Mouse (Mus musculus) mouse embryonic stem cell (cell line): ENCODE results near the gene Coro7.

Source experiments
- in situ Hi-C, 2 experiments: fragments of 300-500 bp; cut with MboI; formaldehyde crosslinking; loops; 1 replicate in 1 of 2; 3 replicates in 1 of 2; pipeline ENCODE4 v1.14.3; 2019 to 2020; ENCODE audit warnings: low sequenced_read_pairs in 2 of 2, low pct_unique_long_range_greater_than_20kb in 1 of 2, mixed read lengths in 1 of 2; ENCODE audit not compliant: unreplicated experiment in 1 of 2

The Coro7 gene

DNA sequence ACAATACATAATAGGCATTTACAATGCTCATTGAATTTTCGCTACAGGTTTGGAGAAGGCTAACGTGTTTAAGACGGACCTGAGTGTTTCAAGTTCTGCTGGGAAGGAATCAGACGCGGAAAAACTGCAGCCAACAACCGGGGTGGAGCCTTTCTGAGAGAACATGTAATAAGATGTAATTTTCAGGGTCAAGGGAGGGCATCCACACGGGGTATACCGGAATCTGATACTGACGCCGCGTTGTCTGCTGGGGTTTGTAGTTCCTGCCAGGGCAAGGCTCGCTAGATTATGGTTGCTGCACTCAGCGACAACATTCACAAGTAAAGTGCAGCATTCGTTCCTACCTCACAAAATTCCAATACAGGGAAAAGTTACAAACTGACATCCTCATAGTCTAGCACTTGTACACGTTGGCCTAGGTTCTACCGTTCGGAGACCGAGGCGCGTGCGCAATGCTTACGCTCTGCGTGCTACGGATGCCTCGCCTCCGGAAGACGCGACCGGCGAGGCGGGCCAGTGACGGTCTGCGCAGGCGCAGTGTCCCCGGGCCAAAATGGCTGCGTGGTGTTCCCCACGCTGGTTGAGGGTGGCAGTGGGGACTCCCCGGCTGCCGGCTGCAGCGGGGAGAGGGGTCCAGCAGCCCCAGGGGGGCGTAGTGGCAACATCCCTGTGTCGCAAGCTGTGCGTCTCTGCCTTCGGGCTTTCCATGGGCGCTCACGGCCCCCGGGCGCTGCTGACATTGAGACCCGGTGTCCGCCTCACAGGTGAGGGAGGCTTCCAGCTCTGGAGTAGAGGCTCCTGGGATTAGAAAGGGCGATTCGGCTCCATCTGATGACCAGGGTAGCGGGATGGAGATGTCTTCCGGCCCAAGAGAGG, 4.2 kb upstream of the Coro7 start:
- in situ Hi-C loops, result loop anchor here in 1 of 2 experiments (25.0 kb wide), 1 partner anchor 453 kb away; the partner anchor contains the start of genes Ppl and Sec14l5

DNA sequence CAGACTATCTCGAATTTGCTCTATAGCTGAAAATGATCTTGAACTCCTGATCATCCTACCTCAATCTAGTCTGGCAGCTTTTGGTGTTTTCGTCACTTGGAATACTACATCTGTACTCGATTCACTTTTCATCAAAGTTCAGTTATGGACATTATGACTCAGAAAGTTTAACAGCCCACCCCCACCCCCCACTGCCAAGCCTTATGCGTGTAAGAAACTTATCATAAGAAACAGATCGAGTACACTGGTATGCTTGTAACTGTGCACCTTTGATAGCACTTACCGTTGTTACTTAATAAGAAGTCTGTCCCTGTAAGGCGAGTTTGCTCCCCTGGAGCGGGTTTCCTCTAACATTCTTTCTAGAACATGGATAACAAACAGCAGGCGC, 3.6 kb upstream of the Coro7 start:
- in situ Hi-C loops, result loop anchor here in 1 of 2 experiments (25.0 kb wide), 1 partner anchor 454 kb away; the partner anchor contains the start of genes Ppl and Sec14l5

DNA sequence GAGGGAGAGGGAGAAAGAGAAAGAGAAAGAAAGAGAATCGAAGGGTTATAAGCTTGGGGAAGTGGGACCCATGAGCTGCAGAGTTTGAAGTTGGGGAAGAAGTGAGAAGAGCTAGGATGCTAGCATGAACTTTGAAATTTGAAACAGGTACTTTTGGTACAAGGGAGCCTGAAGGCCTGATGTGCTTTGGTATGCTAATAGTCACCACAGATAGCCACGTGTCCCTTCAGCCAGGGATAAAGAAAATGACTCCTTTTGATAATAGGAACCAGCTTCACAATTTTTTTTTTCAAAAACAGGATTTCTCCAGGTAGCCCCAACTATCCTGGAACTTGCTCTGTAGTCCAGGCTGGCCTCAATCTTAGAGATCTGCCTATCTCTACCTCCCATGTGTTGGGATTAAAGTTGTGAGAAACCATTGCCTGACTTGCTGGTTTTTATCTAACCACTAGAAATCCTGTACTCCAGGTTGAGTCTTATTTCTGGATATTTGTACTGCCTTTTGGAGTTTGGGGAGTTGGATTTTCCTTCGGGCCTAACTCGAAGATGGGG, 3.1 kb upstream of the Coro7 start:
- in situ Hi-C loops, result loop anchor here in 1 of 2 experiments (25.0 kb wide), 1 partner anchor 455 kb away; the partner anchor contains the start of genes Ppl and Sec14l5

DNA sequence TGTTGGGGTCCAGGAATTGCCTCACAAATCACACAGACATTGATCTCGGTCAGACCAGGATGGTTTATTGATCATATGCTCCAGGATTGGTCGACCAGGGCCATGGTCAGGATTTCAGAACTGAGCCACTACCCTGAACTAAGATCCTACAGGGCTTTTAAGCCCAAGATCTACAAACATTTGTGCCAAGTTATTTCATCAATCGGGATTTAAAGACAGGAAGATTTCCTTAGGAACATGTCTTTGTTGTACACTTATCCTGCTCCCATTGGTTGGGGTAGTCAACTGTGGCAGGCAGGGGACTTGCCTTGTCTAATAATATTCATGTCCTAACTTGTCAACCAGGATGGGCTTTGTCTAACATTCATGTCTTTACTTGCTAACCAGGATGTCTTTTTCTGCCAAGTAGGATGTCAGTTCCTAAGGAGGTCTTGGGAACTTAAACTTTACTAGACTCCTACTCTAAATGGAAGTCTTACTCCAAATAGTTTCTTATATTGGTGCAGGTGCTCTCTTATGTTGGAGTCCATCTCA, 1.4 kb upstream of the Coro7 start:
- in situ Hi-C loops, result loop anchor here in 1 of 2 experiments (25.0 kb wide), 1 partner anchor 456 kb away; the partner anchor contains the start of genes Ppl and Sec14l5

DNA sequence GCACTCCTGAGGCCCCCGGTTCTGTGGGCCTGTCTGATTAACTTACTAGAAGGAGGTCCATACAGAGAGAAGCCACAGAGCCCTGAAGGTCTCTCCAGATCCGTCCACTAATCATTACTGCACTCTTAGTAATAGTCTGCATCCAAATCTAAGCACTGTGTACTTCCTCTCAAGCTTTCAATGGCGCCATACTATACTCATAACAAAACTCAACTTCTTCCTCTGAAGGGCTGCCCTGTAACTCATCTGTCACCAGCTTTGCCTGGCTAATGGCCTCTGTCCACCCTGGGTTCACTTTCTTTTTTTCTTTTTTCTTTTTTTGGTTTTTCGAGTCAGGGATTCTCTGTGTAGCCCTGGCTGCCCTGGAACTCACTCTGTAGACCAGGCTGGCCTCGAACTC, 1.5 kb downstream of the Coro7 start:
- in situ Hi-C loops, result loop anchor here in 1 of 2 experiments (25.0 kb wide), 1 partner anchor 459 kb away; the partner anchor contains the start of genes Ppl and Sec14l5

DNA sequence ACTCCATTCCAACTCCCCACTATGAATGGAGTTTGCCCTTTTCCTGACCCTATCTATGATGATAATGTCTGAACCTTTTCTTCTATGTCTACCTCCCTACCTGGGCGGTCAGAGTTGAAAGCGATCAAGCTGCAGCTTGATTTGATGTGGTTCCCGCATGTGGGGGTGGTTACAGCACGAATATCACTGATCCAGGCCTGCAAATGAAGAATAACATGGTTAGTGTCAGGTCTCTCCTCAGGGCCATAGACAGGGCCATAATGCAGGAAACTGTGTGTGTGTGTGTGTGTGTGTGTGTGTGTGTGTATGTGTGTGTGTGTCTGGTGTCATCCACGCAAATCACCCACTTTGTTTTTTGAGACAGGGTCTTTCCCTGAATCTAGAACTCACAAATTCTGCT, 2.7 kb downstream of the Coro7 start:
- in situ Hi-C loops, result loop anchor here in 1 of 2 experiments (25.0 kb wide), 1 partner anchor 460 kb away; the partner anchor contains the start of genes Ppl and Sec14l5

DNA sequence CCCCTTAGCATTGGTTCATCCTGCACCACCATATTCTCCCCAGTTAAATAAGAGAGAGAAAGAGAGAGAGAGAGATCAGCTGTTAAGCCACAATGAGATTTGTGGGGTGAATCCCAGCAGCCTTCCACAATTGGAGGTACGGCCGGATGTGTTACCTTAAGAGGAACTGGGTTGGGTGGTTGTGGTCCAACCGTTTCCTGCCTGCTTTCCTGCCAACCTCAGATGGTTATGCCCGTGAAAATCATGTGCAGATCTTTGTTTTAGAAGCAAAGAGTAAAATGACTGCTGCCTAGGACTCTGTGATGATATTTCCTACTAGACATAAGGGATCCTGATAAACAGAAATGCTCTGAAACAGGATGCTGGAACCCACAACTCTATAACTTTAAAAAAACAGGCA, 5.5 kb downstream of the Coro7 start:
- in situ Hi-C loops, result loop anchor here (5.0 to 25.0 kb wide), 2 partner anchors 42 to 362 kb away; no protein-coding TSS in a partner anchor

DNA sequence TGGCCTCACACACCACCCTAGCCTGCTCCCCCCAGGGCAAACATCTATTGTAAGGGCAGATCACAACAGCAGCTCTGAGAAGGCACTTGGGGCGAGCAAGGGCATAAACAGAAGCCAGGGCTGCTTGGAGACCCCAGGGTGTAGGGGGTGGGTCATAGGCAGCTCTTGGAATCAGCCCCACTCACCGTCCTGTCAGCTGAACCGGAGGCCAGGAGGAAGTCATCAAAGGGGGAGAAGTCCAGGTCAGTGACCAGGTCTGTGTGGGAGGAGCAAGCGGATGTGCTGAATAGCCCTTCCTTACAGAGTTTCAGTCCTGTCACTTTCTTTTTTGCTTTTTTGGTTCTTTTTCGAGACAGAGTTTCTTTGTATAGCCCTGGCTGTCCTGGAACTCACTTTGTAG, 9.3 kb downstream of the Coro7 start:
- in situ Hi-C loops, result loop anchor here (5.0 to 25.0 kb wide), 2 partner anchors 38 to 358 kb away; no protein-coding TSS in a partner anchor

DNA sequence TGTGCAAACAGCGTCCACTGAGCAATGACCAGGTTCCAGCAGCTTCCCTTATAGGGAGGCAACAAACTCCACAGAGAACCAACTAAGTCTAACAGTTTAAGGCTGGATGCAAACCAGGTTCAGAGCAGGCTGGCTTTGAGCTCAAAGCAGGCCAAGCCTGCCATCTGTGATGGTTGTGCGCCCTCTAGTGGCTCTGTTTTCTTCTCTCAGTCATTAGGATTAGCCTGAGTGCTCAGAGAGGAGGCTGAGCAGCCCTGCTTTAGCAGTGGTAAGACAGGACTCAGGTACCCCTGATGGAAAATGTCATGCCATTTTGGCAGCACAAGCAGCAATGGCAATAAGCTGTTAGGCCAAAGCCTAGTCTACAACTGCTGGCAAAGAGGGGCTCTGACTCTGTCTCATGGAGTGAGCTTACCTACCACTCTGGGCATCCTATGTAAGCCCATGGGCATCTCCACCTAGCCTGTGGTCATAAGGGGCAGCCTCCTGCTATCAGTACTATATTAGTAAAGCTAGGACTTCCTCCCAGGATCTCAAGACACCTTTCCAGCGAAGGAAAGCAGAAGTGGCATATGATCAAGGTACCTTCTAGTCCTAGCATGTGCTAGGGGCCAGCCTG, 12.3 kb downstream of the Coro7 start:
- in situ Hi-C loops, result loop anchor here (5.0 to 25.0 kb wide), 2 partner anchors 35 to 355 kb away; no protein-coding TSS in a partner anchor

DNA sequence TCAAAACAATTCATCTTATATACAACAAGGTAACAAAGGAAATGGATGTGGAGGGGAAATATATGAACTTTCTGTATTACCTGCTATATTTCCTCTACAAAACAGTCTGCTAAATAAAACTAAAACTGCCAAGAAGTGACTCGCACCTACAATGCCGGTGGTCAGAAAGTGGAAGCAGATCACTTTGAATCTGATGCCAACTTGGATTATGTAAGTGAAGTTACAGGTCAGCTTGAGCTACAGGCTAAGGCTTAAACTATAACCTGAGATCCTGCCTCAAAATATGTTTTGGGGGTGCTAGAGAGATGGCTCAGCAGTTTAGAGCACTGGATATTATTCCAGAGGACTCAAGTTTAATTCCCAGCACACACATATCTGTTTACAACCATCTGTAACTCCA, 13.9 kb downstream of the Coro7 start:
- in situ Hi-C loops, result loop anchor here (5.0 to 25.0 kb wide), 2 partner anchors 33 to 353 kb away; no protein-coding TSS in a partner anchor

DNA sequence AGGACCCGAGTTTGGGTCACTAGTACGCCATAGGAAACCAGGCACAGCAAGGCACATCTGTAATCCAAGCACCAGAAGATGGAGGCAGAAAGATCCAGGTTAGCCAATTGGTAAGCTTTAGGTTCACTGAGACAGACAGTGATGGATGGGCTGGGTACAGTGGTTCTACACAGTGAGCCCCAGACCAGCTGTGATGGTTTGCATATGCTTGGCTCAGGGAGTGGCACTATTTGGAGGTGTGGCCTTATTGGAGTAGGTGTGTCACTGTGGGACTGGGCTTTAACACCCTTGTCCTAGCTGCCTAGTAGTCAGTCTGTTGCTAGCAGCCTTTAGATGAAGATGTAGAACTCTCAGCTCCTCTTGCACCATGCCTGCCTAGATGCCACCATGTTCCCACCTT, 15.8 kb downstream of the Coro7 start:
- in situ Hi-C loops, result loop anchor here (25.0 kb wide), 1 partner anchor 352 kb away; no protein-coding TSS in a partner anchor

DNA sequence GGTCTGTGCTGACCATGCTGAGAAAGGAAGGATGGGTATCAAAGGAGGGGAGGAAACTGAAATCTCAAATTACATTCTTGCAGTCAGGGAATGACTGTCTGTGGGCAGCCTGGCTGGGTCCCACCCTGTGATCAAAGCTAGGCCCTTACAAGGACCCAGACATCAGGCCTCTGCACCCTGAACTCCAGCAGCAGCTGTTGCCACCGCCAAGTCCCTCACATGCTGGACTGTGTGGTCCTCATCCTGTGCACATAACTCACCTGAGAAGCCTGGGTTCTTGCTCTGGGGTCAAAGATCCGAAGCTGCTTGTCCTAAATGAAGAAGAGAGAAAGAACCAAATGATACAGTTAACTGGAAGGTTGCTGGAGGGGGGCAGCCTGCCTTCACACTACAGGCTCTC, 18.0 kb downstream of the Coro7 start:
- in situ Hi-C loops, result loop anchor here (25.0 kb wide), 1 partner anchor 349 kb away; no protein-coding TSS in a partner anchor

DNA sequence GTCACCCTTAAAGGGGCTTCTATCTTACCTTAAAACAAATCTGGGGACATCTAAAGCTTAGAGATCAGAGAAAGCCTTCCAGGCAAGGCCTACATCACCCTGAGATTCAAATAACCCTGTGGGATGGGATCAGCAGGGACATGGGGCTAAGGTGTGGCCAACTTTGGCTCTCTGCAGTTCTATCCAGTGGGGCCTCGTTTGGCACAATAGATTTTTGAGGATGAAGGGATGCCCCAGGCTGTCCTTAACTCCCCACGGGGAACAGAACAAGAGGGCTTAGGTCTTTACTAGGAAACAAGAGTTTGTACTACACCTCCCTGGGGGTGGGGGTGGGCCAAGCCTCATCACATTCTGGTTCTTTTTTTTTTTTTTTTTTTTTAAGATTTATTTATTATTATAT, 20.3 kb downstream of the Coro7 start:
- in situ Hi-C loops, result loop anchor here (25.0 kb wide), 1 partner anchor 347 kb away; no protein-coding TSS in a partner anchor

DNA sequence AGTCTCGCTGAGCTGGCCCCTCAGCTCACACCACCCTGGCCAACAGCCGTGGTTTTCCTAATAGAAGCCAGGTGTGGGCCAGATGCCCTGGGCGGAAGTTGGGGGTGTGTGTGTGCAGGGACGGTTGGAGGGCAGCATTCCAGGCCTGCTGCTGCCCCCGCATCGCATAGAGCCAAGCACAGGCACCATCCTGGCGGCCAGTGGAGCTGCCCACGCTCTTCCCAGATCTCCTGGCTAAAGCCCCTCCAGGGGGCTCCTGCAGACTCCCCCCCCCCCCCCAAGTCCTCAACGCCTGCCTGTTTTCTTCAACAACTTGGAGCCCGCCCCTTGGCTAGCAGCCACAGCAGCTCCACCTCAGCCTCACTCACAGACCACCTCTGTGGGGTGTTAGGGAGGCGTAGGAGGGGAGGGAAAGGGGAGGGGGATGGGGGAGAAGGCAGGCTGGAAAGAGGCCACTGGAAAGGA, 20.8 kb downstream of the Coro7 start:
- in situ Hi-C loops, result loop anchor here (25.0 kb wide), 1 partner anchor 347 kb away; no protein-coding TSS in a partner anchor

DNA sequence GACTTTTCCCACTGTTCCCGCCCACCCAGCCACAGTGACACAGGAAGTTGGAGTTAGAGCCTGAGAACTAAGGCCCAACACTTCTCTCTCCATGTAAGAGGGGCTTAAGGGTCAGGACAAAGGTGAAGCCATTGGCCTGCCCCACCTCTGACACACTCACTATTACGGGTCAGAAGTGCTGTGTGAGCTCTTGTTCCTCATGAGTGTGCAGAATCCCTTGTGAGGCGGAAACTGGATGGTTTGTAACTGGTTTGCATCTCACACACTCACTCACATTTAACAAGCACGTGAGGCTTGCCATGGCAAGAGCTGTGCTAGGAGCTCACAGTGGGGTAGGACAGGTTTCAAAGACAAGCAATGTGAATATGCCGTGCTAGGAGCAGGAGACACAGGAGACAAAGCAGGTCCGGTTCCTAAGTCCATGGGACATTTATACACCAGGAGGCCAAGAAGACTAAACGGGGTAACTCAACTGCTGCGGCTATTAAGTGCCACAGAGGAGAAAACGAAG, 23.0 kb downstream of the Coro7 start:
- in situ Hi-C loops, result loop anchor here (25.0 kb wide), 1 partner anchor 344 kb away; no protein-coding TSS in a partner anchor

DNA sequence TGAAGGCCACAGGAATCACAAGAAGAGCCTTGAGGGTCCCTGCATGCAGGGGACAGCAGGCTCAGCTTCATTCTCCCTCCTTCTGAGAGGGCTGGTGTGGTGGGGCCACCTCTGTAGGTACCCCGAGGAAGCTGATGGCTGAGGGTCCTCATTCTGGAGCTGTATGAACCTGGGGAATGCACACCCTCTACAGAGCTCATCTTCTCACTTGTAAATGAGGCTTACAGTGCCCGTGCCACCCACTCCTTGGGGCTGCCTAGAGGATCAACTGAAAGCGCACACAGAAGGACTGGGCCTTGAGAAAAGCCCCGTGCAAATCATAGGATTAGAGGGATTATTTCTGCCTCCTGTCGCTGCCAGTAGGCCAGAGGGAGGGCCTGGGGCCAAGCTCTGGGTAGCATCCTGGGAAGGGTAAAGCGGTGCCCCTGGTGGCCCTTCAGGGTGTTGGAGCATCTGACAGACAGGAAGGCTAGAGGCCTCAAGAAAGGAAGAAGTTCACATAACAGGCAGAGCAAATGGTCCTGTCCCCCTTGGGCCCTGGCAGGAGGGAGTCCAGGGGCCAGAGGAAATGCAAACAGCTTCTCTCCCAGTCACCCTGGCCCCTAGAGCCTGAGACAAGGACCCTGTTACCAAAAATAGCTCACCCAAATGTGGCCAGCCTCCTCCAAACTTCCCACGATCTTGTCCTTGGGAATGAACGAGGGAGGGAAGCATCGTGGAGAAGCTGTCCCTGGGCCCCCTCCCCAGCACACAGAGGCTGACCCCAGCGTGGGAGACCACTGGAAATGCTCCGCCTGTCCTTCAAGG, 23.6 kb downstream of the Coro7 start:
- in situ Hi-C loops, result loop anchor here (25.0 kb wide), 1 partner anchor 344 kb away; no protein-coding TSS in a partner anchor

DNA sequence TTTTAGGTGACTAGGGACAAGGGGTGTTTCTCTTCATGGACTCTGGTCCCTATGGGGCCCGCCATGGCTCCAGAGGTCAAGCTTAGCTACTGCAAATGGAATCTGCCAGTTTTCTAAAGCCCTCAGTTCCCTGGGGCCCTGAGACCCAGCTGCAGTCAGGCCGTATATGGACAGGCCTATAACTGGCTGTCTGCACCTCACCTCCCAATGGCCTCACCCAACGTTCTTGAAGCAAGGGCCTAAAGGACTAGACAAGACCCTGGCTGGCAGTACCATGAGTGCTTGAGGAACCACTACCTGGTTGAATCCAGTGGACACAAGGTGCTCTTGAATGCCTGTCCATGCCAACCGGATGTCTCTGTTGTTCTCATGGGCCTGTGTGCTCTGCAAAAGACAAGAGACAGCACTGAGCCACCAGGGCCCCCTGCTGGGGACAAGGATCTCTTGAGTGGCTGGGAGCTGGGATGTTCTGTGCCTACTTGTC, 24.3 kb downstream of the Coro7 start:
- in situ Hi-C loops, result loop anchor here (25.0 kb wide), 1 partner anchor 343 kb away; no protein-coding TSS in a partner anchor
